Mouse (Mus musculus): ENCODE results near the gene Wdr38.

GRCm38 (mm10) chr2:38987803-38988510, 9.3 kb upstream of the Wdr38 start:
- TF ChIP-seq CTCF (IDR thresholded peaks at IDR 0.05; ENCODE audit: extremely low read depth, insufficient read length, insufficient replicate concordance, low read depth, low read length) (no peak), POLR2A (IDR thresholded peaks at IDR 0.05; ENCODE audit: low read depth, low read length) (no peak)
